Mouse (Mus musculus): ENCODE results near the gene Gm14305. TPM values are rescaled to one million over a fixed set of nuclear protein-coding genes. Genes with fewer than 3 reads are reported as not detected.
"Not testable (repeated sequence)": the region's sequence is repeated elsewhere in the genome, so short reads cannot be mapped to it uniquely, and the experiment has no call there.

Gene Gm14305
- 0.09 and 0.32 TPM in 2 replicates for polyA plus RNA-seq (2012; rRNA removed)

DNA sequence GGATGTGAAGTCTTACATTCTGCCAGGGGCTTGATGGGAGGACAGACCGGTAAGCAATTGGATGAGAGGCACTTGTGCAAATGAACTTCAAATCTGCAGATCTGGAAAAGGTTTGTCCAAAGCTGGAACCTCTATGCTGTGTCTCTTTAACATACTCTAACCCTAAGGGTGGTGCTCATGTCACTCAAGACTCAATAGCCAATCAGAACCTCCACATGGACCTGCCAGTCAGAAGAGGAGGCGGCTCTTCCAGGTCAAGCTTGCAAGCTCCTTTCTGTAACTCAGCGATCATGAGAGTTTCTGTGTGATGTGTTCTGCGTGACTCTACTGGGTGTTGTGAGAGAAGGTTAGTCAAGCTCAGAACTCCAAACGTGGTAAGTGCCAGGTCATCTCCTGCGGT is at the start of gene Gm14305:
Gene Gm14305 (plus strand): TSS at position 278 of the 400 bp plus-strand sequence.
- H3K27ac ChIP-seq (ENCODE audit: insufficient read depth, low read depth, low read length); H3K4me1 ChIP-seq (ENCODE audit: control insufficient read depth, insufficient read depth, insufficient read length, low read length); H3K36me3 ChIP-seq (ENCODE audit: control insufficient read depth, insufficient read depth, low read length); H3K27me3 ChIP-seq (ENCODE audit: control insufficient read depth, insufficient read depth, low read length): not testable (repeated sequence)
- 0% methylated on average over 4 of the region's 6 CpGs for WGBS
- H3K4me3 ChIP-seq (ENCODE audit: low read depth, low read length) = peak within 1 kb of the TSS; percentile 72

GRCm38 (mm10) chr2:176670222-176670621 is 37.9 kb upstream of the Gm14305 start, which contains the start of gene Zfp973:
TSS of gene Zfp973 (plus strand) at chr2:176670522.
- not testable (repeated sequence) for H3K4me1 ChIP-seq (ENCODE audit: control insufficient read depth, insufficient read depth, insufficient read length, low read length); H3K27ac ChIP-seq (ENCODE audit: insufficient read depth, low read depth, low read length); H3K36me3 ChIP-seq (ENCODE audit: control insufficient read depth, insufficient read depth, low read length); H3K4me3 ChIP-seq (ENCODE audit: low read depth, low read length); H3K27me3 ChIP-seq (ENCODE audit: control insufficient read depth, insufficient read depth, low read length)
- no CpG with 5 or more reads among the region's 6 CpGs for WGBS

Other genes with a start within 250 kb of the Gm14305 start
- gene Gm14434, start 221.5 kb upstream of the Gm14305 start, polyA plus RNA-seq (2012; rRNA removed) = 0.43 and 0.47 TPM in 2 replicates
- gene Zfp967, start 187.3 kb upstream of the Gm14305 start, polyA plus RNA-seq (2012; rRNA removed) = not detected in 2 replicates
- gene Gm14308, start 72.0 kb upstream of the Gm14305 start, polyA plus RNA-seq (2012; rRNA removed) = 0.11 and 0.90 TPM in 2 replicates
- 0.47 and 0.50 TPM in 2 replicates for gene Zfp973, start 37.8 kb upstream of the Gm14305 start, polyA plus RNA-seq (2012; rRNA removed)
- 0.19 and 0.20 TPM in 2 replicates for gene Gm14295, start 90.3 kb downstream of the Gm14305 start, polyA plus RNA-seq (2012; rRNA removed)
- not detected in 2 replicates for gene Gm14408, start 122.8 kb downstream of the Gm14305 start, polyA plus RNA-seq (2012; rRNA removed)
- gene Gm14296, start 219.5 kb downstream of the Gm14305 start, polyA plus RNA-seq (2012; rRNA removed) = 0.19 and 0.20 TPM in 2 replicates

Data from small intestine, adult 2 months (tissue).